Mouse (Mus musculus) hindbrain, embryonic 11.5 days (tissue): ENCODE measurements around the gene Snd1. TPM values are rescaled to one million over a fixed set of nuclear protein-coding genes. Genes with fewer than 3 reads are reported as not detected.

Experiments used
- ATAC-seq: fragments of 200-750 bp; cut with Nextera tagmentation; 2 replicates; pipeline ENCODE4 v1.8.0; 2017; ENCODE audit warnings: mild to moderate bottlenecking, moderate TSS enrichment, moderate library complexity; ENCODE audit not compliant: low FRiP score
- DNase-seq: peaks from one replicate; pipeline ENCODE4 v3.0.0-alpha.2; 2015; ENCODE audit warnings: low spot score
- H3K27ac ChIP-seq: fragments of 300-500 bp; sonication (generic); 2 replicates; pipeline ENCODE4 v1.5.1; 2014; ENCODE audit warnings: mild to moderate bottlenecking, low read depth, low read length
- H3K27me3 ChIP-seq: fragments of 300-500 bp; sonication (generic); 2 replicates; pipeline ENCODE4 v1.6.1; 2014; ENCODE audit warnings: mild to moderate bottlenecking, low read length, moderate library complexity, mixed read lengths; ENCODE audit not compliant: control insufficient read depth, insufficient read depth
- H3K36me3 ChIP-seq: fragments of 300-500 bp; sonication (generic); 2 replicates; pipeline ENCODE4 v1.6.1; 2014; ENCODE audit warnings: mild to moderate bottlenecking, low read length, moderate library complexity, mixed read lengths; ENCODE audit not compliant: control insufficient read depth, insufficient read depth
- H3K4me1 ChIP-seq: fragments of 300-500 bp; sonication (generic); replicated peaks from 2 replicates; pipeline ENCODE4 v1.6.1; 2014; ENCODE audit warnings: low read length, mixed read lengths; ENCODE audit not compliant: control insufficient read depth, insufficient read depth
- H3K4me2 ChIP-seq: fragments of 300-500 bp; sonication (generic); replicated peaks from 2 replicates; pipeline ENCODE4 v1.6.1; 2014; ENCODE audit warnings: mild to moderate bottlenecking, low read depth, low read length
- H3K4me3 ChIP-seq: fragments of 300-500 bp; sonication (generic); 2 replicates; pipeline ENCODE4 v1.5.1; 2014; ENCODE audit warnings: low read depth, low read length
- H3K9ac ChIP-seq: fragments of 300-500 bp; sonication (generic); 2 replicates; pipeline ENCODE4 v1.6.1; 2014; ENCODE audit warnings: low read depth, low read length
- H3K9me3 ChIP-seq: fragments of 300-500 bp; sonication (generic); 2 replicates; pipeline ENCODE4 v1.6.1; 2016; ENCODE audit warnings: low read length; ENCODE audit not compliant: control insufficient read depth
- WGBS: fragments of 180-500 bp; shearing (Covaris S2); extraction: QIAGEN DNeasy Blood & Tissue Kit; methylation state at CpG from one replicate; pipeline ENCODE4 v1.1.7; 2014; 5-methylcytosine and 5-hydroxymethylcytosine counted together
- polyA plus RNA-seq: library from polyadenylated mRNA; unstranded; fragments of >200 nt; fragmentation: Nextera tagmentation; extraction: Ambion mirVana; gene quantifications from 2 replicates; pipeline ENCODE4 v1.2.1, GENCODE M21; 2014

Gene Snd1
- polyA plus RNA-seq, 1 experiment from 2014 or later = 86.2 TPM

GRCm38 (mm10) chr6:28685745-28686144 is 210.8 kb downstream of the Snd1 start:
- H3K27ac ChIP-seq = no peak overlapping the region
- no peak overlapping the region for H3K9ac ChIP-seq
- no peak overlapping the region for H3K4me2 ChIP-seq
- no peaks in the 10 kb centered on the region for H3K27me3 ChIP-seq
- 83% methylated on average over 5 of the region's 5 CpGs for WGBS
- H3K4me1 ChIP-seq = no peaks in the 10 kb centered on the region
- no peak overlapping the region for H3K4me3 ChIP-seq
- DNase-seq (no peak), ATAC-seq (no peak)
- H3K9me3 ChIP-seq = no peaks in the 10 kb centered on the region
- no peaks in the 10 kb centered on the region for H3K36me3 ChIP-seq

- no peak for DNase-seq
- no peaks in the 10 kb centered on the region for H3K4me1 ChIP-seq
- H3K27me3 ChIP-seq = no peaks in the 10 kb centered on the region
- no peaks in the 10 kb centered on the region for H3K9me3 ChIP-seq
- H3K4me2 ChIP-seq = no peak overlapping the region
- ATAC-seq = no peak
- no peak overlapping the region for H3K4me3 ChIP-seq
- H3K27ac ChIP-seq = no peak overlapping the region
- no peaks in the 10 kb centered on the region for H3K36me3 ChIP-seq
- H3K9ac ChIP-seq = no peak overlapping the region
- WGBS = 90% methylated on average over 5 of the region's 5 CpGs
These were observed 212.8 kb downstream of the Snd1 start for GRCm38 (mm10) chr6:28687776-28688175.

- H3K36me3 ChIP-seq = no peaks in the 10 kb centered on the region
- H3K4me2 ChIP-seq = no peak overlapping the region
- ATAC-seq = no peak
- no peak for DNase-seq
- no peaks in the 10 kb centered on the region for H3K4me1 ChIP-seq
- no peak overlapping the region for H3K9ac ChIP-seq
- no peaks in the 10 kb centered on the region for H3K27me3 ChIP-seq
- no peaks in the 10 kb centered on the region for H3K9me3 ChIP-seq
- H3K4me3 ChIP-seq = no peak overlapping the region
- no peak overlapping the region for H3K27ac ChIP-seq
These were observed 217.7 kb downstream of the Snd1 start for GRCm38 (mm10) chr6:28692659-28693058.

- Histone ChIP-seq H3K4me3 (no peak overlapping the region), H3K27ac (no peak overlapping the region), H3K36me3 (no peaks in the 10 kb centered on the region), H3K4me2 (no peak overlapping the region), H3K9me3 (no peaks in the 10 kb centered on the region), H3K4me1 (no peaks in the 10 kb centered on the region), H3K27me3 (no peaks in the 10 kb centered on the region), H3K9ac (no peak overlapping the region)
- ATAC-seq = no peak
- no peak for DNase-seq
- WGBS = 92% methylated on average over 3 of the region's 3 CpGs
These were observed 222.3 kb downstream of the Snd1 start for GRCm38 (mm10) chr6:28697214-28697613.

- H3K4me1 ChIP-seq = no peaks in the 10 kb centered on the region
- 66% methylated on average over 6 of the region's 6 CpGs for WGBS
- H3K9me3 ChIP-seq = no peaks in the 10 kb centered on the region
- no peak overlapping the region for H3K4me3 ChIP-seq
- no peak overlapping the region for H3K27ac ChIP-seq
- H3K4me2 ChIP-seq = no peak overlapping the region
- ATAC-seq = no peak
- DNase-seq = no peak
- no peaks in the 10 kb centered on the region for H3K36me3 ChIP-seq
- H3K9ac ChIP-seq = no peak overlapping the region
- no peaks in the 10 kb centered on the region for H3K27me3 ChIP-seq
These were observed 229.7 kb downstream of the Snd1 start for GRCm38 (mm10) chr6:28704612-28705011.

- no peaks in the 10 kb centered on the region for H3K36me3 ChIP-seq
- no peaks in the 10 kb centered on the region for H3K9me3 ChIP-seq
- no peak overlapping the region for H3K4me2 ChIP-seq
- no peak overlapping the region for H3K27ac ChIP-seq
- DNase-seq = no peak
- no peaks in the 10 kb centered on the region for H3K27me3 ChIP-seq
- no peak overlapping the region for H3K9ac ChIP-seq
- H3K4me3 ChIP-seq = no peak overlapping the region
- whole genome bisulfite sequencing = 95% methylated on average over 6 of the region's 6 CpGs
- ATAC-seq = no peak
- H3K4me1 ChIP-seq = no peaks in the 10 kb centered on the region
These were observed 230.6 kb downstream of the Snd1 start for GRCm38 (mm10) chr6:28705384-28706107.

GRCm38 (mm10) chr6:28706108-28706975 is 231.4 kb downstream of the Snd1 start:
- Histone ChIP-seq H3K4me1 (no peaks in the 10 kb centered on the region), H3K9ac (no peak overlapping the region), H3K4me2 (no peak overlapping the region), H3K4me3 (no peak overlapping the region), H3K9me3 (no peaks in the 10 kb centered on the region), H3K36me3 (no peaks in the 10 kb centered on the region), H3K27ac (no peak overlapping the region), H3K27me3 (no peaks in the 10 kb centered on the region)
- 89% methylated on average over 8 of the region's 8 CpGs for WGBS
- DNase-seq (no peak), ATAC-seq (no peak)

GRCm38 (mm10) chr6:28706976-28707592 is 232.1 kb downstream of the Snd1 start:
- no peak overlapping the region for H3K27ac ChIP-seq
- no peak overlapping the region for H3K4me3 ChIP-seq
- 90% methylated on average over 12 of the region's 12 CpGs for WGBS
- ATAC-seq (no peak), DNase-seq (no peak)
- no peaks in the 10 kb centered on the region for H3K9me3 ChIP-seq
- no peaks in the 10 kb centered on the region for H3K4me1 ChIP-seq
- H3K9ac ChIP-seq = no peak overlapping the region
- no peaks in the 10 kb centered on the region for H3K36me3 ChIP-seq
- H3K4me2 ChIP-seq = no peak overlapping the region
- no peaks in the 10 kb centered on the region for H3K27me3 ChIP-seq
